Comparison of ENCODE assay signal across 11 mouse cellular contexts in the genomic region with DNA sequence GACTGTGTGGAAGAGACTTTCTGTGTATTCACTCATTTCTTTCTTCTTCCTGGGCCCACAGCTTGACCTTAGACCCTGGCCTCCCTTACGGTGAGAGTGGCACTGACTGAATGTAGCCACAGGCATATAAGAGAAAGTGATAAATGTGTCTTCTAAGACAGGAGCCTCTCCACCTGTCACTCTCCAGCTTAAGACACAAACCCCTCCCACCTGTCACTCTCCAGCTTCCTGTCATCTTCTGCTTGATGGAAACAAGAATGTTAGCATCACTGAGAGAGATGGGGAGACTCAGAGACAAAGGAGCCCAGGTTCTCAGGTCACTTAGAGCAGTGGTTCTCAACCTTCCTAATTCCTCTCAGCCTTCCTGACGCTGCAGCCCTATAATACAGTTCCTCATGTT. TPM values are rescaled to one million over a fixed set of nuclear protein-coding genes. Genes with fewer than 3 reads are reported as not detected.
"Had no signal": no experiment of that assay in that cellular context is flagged by ENCODE, and none has a peak within 500 bp of the region (broad histone marks: within the 10 kb centered on the region; RNA-seq: fewer than 3 reads in every experiment).

No protein-coding gene starts in this region.

- H3K36me3 ChIP-seq: limb, embryonic 13.5 days; midbrain, embryonic 12.5 days; neural tube, embryonic 15.5 days had no signal

- H3K4me1 ChIP-seq: limb, embryonic 13.5 days; midbrain, embryonic 12.5 days; neural tube, embryonic 15.5 days had no signal

- H3K27me3 ChIP-seq: limb, embryonic 13.5 days; midbrain, embryonic 12.5 days; neural tube, embryonic 15.5 days had no signal

- DNase-seq: kidney, adult 8-10 months; kidney, postnatal 25 days; layer of hippocampus, adult 9-11 months; lung, adult 18-20 months; right cerebral cortex, postnatal 4 days; spleen, adult 18-20 months had no signal

- H3K27ac ChIP-seq: limb, embryonic 13.5 days; liver, embryonic 14.5 days; midbrain, embryonic 12.5 days; neural tube, embryonic 15.5 days had no signal

- H3K4me3 ChIP-seq: limb, embryonic 13.5 days; midbrain, embryonic 12.5 days; neural tube, embryonic 15.5 days had no signal

RNA-seq across cellular contexts. Expression of gene Vwa3b, which starts 3.7 kb away (rescaled TPM):
- total RNA-seq: megakaryocyte-erythroid progenitor cell, adult 5-6 weeks had no signal
- polyA plus RNA-seq: liver, embryonic 14.5 days had no signal
